ENCODE assay signal across 29 mouse cellular contexts in genomic region chr1:171684923-171685322, GRCm38 (mm10). TPM values are rescaled to one million over a fixed set of nuclear protein-coding genes. Genes with fewer than 3 reads are reported as not detected.
A peak's percentile ranks its signal among the peaks of the same experiment; 100 is the strongest.
DNase-seq lines count a peak whose midpoint lies in the region; ATAC-seq lines count a peak whose summit lies in the region.
"Had no signal": no experiment of that assay in that cellular context is flagged by ENCODE, and none has a peak within 500 bp of the region (broad histone marks: within the 10 kb centered on the region; RNA-seq: fewer than 3 reads in every experiment).

No protein-coding gene starts in this region.

- H3K27ac ChIP-seq in macrophage: peak overlapping the region; percentile 25; the same call in 1 of the 2 replicates
- H3K27ac ChIP-seq in neural tube, embryonic 15.5 days (replicated peaks): no peak overlapping the region
- no peak overlapping the region for H3K27ac ChIP-seq in forebrain, embryonic 12.5 days
- no peak overlapping the region for H3K27ac ChIP-seq in kidney, embryonic 14.5 days (ENCODE audit: low read depth, low read length)
- H3K27ac ChIP-seq: forebrain, embryonic 10.5 days; gastrocnemius, adult 2 months; heart, embryonic 15.5 days; hindbrain, embryonic 10.5 days; hindbrain, embryonic 13.5 days had no signal

- H3K79me2 ChIP-seq in macrophage (ENCODE audit: inconsistent target): peaks cover 85% of the 10 kb centered on the region

- H3K4me2 ChIP-seq in neural tube, embryonic 15.5 days: no peak overlapping the region
- no peak overlapping the region for H3K4me2 ChIP-seq in forebrain, embryonic 12.5 days
- no peak overlapping the region for H3K4me2 ChIP-seq in kidney, embryonic 14.5 days (replicated peaks; ENCODE audit: low read depth, low read length)
- H3K4me2 ChIP-seq: heart, embryonic 12.5 days; heart, embryonic 15.5 days; hindbrain, embryonic 13.5 days had no signal

- no peaks in the 10 kb centered on the region for H3K9me3 ChIP-seq in neural tube, embryonic 15.5 days (replicated peaks)
- no peaks in the 10 kb centered on the region for H3K9me3 ChIP-seq in forebrain, embryonic 12.5 days
- H3K9me3 ChIP-seq in kidney, embryonic 14.5 days (ENCODE audit: control insufficient read depth, low read length): no peaks in the 10 kb centered on the region
- H3K9me3 ChIP-seq: forebrain, embryonic 10.5 days; heart, embryonic 12.5 days; heart, embryonic 15.5 days; hindbrain, embryonic 10.5 days; hindbrain, embryonic 13.5 days had no signal

- 0 out of 2 replicates have a peak, but pooled peaks cover 5% of the 10 kb centered on the region for H3K36me3 ChIP-seq in macrophage (ENCODE audit: inconsistent target)
- no peaks in the 10 kb centered on the region for H3K36me3 ChIP-seq in neural tube, embryonic 15.5 days
- no peaks in the 10 kb centered on the region for H3K36me3 ChIP-seq in forebrain, embryonic 12.5 days (replicated peaks)
- H3K36me3 ChIP-seq in kidney, embryonic 14.5 days (ENCODE audit: control insufficient read depth, insufficient read depth, low read length): no peaks in the 10 kb centered on the region
- H3K36me3 ChIP-seq: forebrain, embryonic 10.5 days; G1E; heart, embryonic 12.5 days; heart, embryonic 15.5 days; hindbrain, embryonic 10.5 days; hindbrain, embryonic 13.5 days had no signal

- no peaks in the 10 kb centered on the region for H3K27me3 ChIP-seq in neural tube, embryonic 15.5 days (replicated peaks)
- no peaks in the 10 kb centered on the region for H3K27me3 ChIP-seq in forebrain, embryonic 12.5 days
- no peaks in the 10 kb centered on the region for H3K27me3 ChIP-seq in kidney, embryonic 14.5 days (ENCODE audit: control insufficient read depth, insufficient read depth, low read length)
- H3K27me3 ChIP-seq: heart, embryonic 12.5 days; heart, embryonic 15.5 days; hindbrain, embryonic 13.5 days had no signal

- WGBS in macrophage (ENCODE audit: missing documents): 73% methylated on average over 9 of the region's 9 CpGs
- WGBS in neural tube, embryonic 15.5 days: 96% methylated on average over 9 of the region's 9 CpGs
- 93% methylated on average over 9 of the region's 9 CpGs for WGBS in forebrain, embryonic 12.5 days
- 83% methylated on average over 9 of the region's 9 CpGs for WGBS in kidney, embryonic 14.5 days

- peak; percentile 67 for ATAC-seq in CD4-positive, CD25-positive, alpha-beta regulatory T cell, adult 4 months
- peak; percentile 45 for ATAC-seq in activated CD4-positive, CD25-positive, alpha-beta regulatory T cell, adult 4 months
- no peak for ATAC-seq in neural tube, embryonic 15.5 days (ENCODE audit: low FRiP score)
- ATAC-seq in forebrain, embryonic 12.5 days (ENCODE audit: low FRiP score): no peak
- no peak for ATAC-seq in kidney, embryonic 14.5 days (ENCODE audit: low FRiP score, low TSS enrichment)
- ATAC-seq: forebrain, embryonic 14.5 days; forebrain, postnatal 0 days; hindbrain, embryonic 16.5 days; intestine, postnatal 0 days had no signal

- peak; percentile 53 for DNase-seq in CD4-positive helper T cell, adult 2 months (ENCODE audit: low read depth, low spot score)
- DNase-seq in testis, postnatal 14 days (ENCODE audit: low spot score): no peak
- DNase-seq: adrenal gland, postnatal 14 days; cerebellum, adult 11-12 months; cerebellum, adult 8-10 months; cerebellum, postnatal 10 days; forebrain, postnatal 0 days; gastrocnemius, adult 2 months; gastrocnemius, postnatal 14 days; heart, adult 18-20 months; heart, postnatal 10 days; heart, postnatal 36 days had no signal

- no peaks in the 10 kb centered on the region for H3K4me1 ChIP-seq in neural tube, embryonic 15.5 days
- H3K4me1 ChIP-seq in forebrain, embryonic 12.5 days: no peaks in the 10 kb centered on the region
- H3K4me1 ChIP-seq in kidney, embryonic 14.5 days (ENCODE audit: control insufficient read depth, insufficient read depth, low read length): no peaks in the 10 kb centered on the region
- H3K4me1 ChIP-seq: forebrain, embryonic 10.5 days; heart, embryonic 12.5 days; heart, embryonic 15.5 days; hindbrain, embryonic 10.5 days; hindbrain, embryonic 13.5 days had no signal

- H3K4me3 ChIP-seq in macrophage (ENCODE audit: inconsistent target): no peak overlapping the region
- H3K4me3 ChIP-seq in neural tube, embryonic 15.5 days (replicated peaks): no peak overlapping the region
- H3K4me3 ChIP-seq in forebrain, embryonic 12.5 days (replicated peaks): no peak overlapping the region
- no peak overlapping the region for H3K4me3 ChIP-seq in kidney, embryonic 14.5 days (ENCODE audit: low read length)
- H3K4me3 ChIP-seq: forebrain, embryonic 10.5 days; gastrocnemius, adult 2 months; heart, embryonic 12.5 days; heart, embryonic 15.5 days; hindbrain, embryonic 10.5 days; hindbrain, embryonic 13.5 days had no signal

- no peak overlapping the region for H3K9ac ChIP-seq in neural tube, embryonic 15.5 days (replicated peaks)
- H3K9ac ChIP-seq in forebrain, embryonic 12.5 days: no peak overlapping the region
- H3K9ac ChIP-seq in kidney, embryonic 14.5 days (ENCODE audit: low read depth, low read length): no peak overlapping the region
- H3K9ac ChIP-seq: forebrain, postnatal 0 days; heart, embryonic 12.5 days; heart, embryonic 15.5 days; hindbrain, embryonic 13.5 days had no signal

RNA-seq across cellular contexts. Expression of gene Cd48, which starts 3.1 kb away (rescaled TPM):
- polyA plus RNA-seq in CD4-positive, CD25-positive, alpha-beta regulatory T cell, adult 4 months (2017; shearing (Covaris generic)): 100 to 1,000 TPM; 451 to 548 TPM
- 100 to 1,000 TPM; 665 to 693 TPM for polyA plus RNA-seq in activated CD4-positive, CD25-positive, alpha-beta regulatory T cell, adult 4 months (2017; shearing (Covaris generic))
- total RNA-seq in macrophage (2018; cell fraction: chromatin; rRNA removed): 100 to 1,000 TPM in 25 of 26 experiments, 10 to 100 TPM in 1; 76.3 to 222 (median 181) TPM
- total RNA-seq in macrophage (2018; cell fraction: cytosol; rRNA removed): 100 to 1,000 TPM; 200 to 270 (median 237) TPM
- 100 to 1,000 TPM; 137 to 292 (median 225) TPM for total RNA-seq in macrophage (2018; cell fraction: nucleus; rRNA removed)
- 230 to 330 TPM (median 260 TPM) in 3 replicates for polyA plus RNA-seq in macrophage (2018)
- 1.3 and 11.7 TPM in 2 replicates for polyA plus RNA-seq in neural tube, embryonic 15.5 days (2015; fragmentation: Nextera tagmentation; extraction: Ambion mirVana)
- 0.62 and 0.79 TPM in 2 replicates for polyA plus RNA-seq in forebrain, embryonic 12.5 days (2016; fragmentation: Nextera tagmentation; extraction: Ambion mirVana)
- polyA plus RNA-seq in kidney, embryonic 14.5 days (2014; fragmentation: Nextera tagmentation; extraction: Ambion mirVana): 1.9 and 3.6 TPM in 2 replicates
- total RNA-seq: G1E had no signal
- polyA plus RNA-seq: G1E had no signal

RNA-seq across cellular contexts. Expression of gene Slamf7, which starts 32.1 kb away (rescaled TPM):
- polyA plus RNA-seq in CD4-positive, CD25-positive, alpha-beta regulatory T cell, adult 4 months (2017; shearing (Covaris generic)): 10 to 100 TPM; 12.5 to 13.1 TPM
- polyA plus RNA-seq in activated CD4-positive, CD25-positive, alpha-beta regulatory T cell, adult 4 months (2017; shearing (Covaris generic)): 1 to 10 TPM; 4.1 to 9.4 TPM
- total RNA-seq in macrophage (2018; cell fraction: chromatin; rRNA removed): 1,000 to 10,000 TPM in 9 of 26 experiments, 100 to 1,000 TPM in 17; 248 to 1,912 (median 729) TPM
- total RNA-seq in macrophage (2018; cell fraction: cytosol; rRNA removed): 1,000 to 10,000 TPM in 1 of 26 experiments, 100 to 1,000 TPM in 25; 219 to 1,276 (median 582) TPM
- total RNA-seq in macrophage (2018; cell fraction: nucleus; rRNA removed): 1,000 to 10,000 TPM in 13 of 26 experiments, 100 to 1,000 TPM in 13; 184 to 2,064 (median 1,037) TPM
- polyA plus RNA-seq in macrophage (2018): 92.5 to 257 TPM (median 179 TPM) in 3 replicates
- 0.08 and 0.68 TPM in 2 replicates for polyA plus RNA-seq in neural tube, embryonic 15.5 days (2015; fragmentation: Nextera tagmentation; extraction: Ambion mirVana)
- not detected in 2 replicates for polyA plus RNA-seq in forebrain, embryonic 12.5 days (2016; fragmentation: Nextera tagmentation; extraction: Ambion mirVana)
- polyA plus RNA-seq in kidney, embryonic 14.5 days (2014; fragmentation: Nextera tagmentation; extraction: Ambion mirVana): not detected in 2 replicates
- total RNA-seq: gastrocnemius, postnatal 14 days had no signal
- polyA plus RNA-seq: embryonic facial prominence, embryonic 11.5 days; forebrain, embryonic 10.5 days; forebrain, embryonic 14.5 days; forebrain, postnatal 0 days; G1E; heart, embryonic 12.5 days; hindbrain, embryonic 10.5 days; hindbrain, embryonic 13.5 days; hindbrain, embryonic 16.5 days; intestine, embryonic 14.5 days had no signal

Comparison
In these comparisons a context has a peak if more than half of its experiments do, and no peak if none do; other contexts are left out.
1. ATAC-seq: peak in CD4-positive, CD25-positive, alpha-beta regulatory T cell, adult 4 months (single experiment) and activated CD4-positive, CD25-positive, alpha-beta regulatory T cell, adult 4 months (single experiment); none in neural tube, embryonic 15.5 days (single experiment), forebrain, embryonic 12.5 days (single experiment) and kidney, embryonic 14.5 days (single experiment).
2. RNA of gene Cd48, which starts 3.1 kb away (polyA plus RNA-seq): 665 to 693 TPM in activated CD4-positive, CD25-positive, alpha-beta regulatory T cell, adult 4 months, 451 to 548 TPM in CD4-positive, CD25-positive, alpha-beta regulatory T cell, adult 4 months and 230 to 330 TPM in macrophage; 1.9 to 3.6 TPM in kidney, embryonic 14.5 days, 1.3 to 11.7 TPM in neural tube, embryonic 15.5 days and 0.62 to 0.79 TPM in forebrain, embryonic 12.5 days; every median in the first group is over 10 times any median in the second.